Mouse (Mus musculus): ENCODE measurements around the gene Gm49387. TPM values are rescaled to one million over a fixed set of nuclear protein-coding genes. Genes with fewer than 3 reads are reported as not detected.

Gm49387 gene
- polyA plus RNA-seq, 1 experiment from 2014 or later = 0.15 TPM

- Histone ChIP-seq H3K27me3 (replicated peaks) (no peaks in the 10 kb centered on the region), H3K9ac (no peak overlapping the region), H3K4me3 (no peak overlapping the region), H3K36me3 (no peaks in the 10 kb centered on the region), H3K9me3 (no peaks in the 10 kb centered on the region), H3K27ac (no peak overlapping the region), H3K4me1 (no peaks in the 10 kb centered on the region), H3K4me2 (replicated peaks) (no peak overlapping the region)
- no peak for ATAC-seq (ENCODE audit: low FRiP score, low read depth)
- 75% methylated on average over 2 of the region's 2 CpGs for WGBS
Observed at GRCm38 (mm10) chr14:31521318-31521717, 119.4 kb downstream of the Gm49387 start.

DNA sequence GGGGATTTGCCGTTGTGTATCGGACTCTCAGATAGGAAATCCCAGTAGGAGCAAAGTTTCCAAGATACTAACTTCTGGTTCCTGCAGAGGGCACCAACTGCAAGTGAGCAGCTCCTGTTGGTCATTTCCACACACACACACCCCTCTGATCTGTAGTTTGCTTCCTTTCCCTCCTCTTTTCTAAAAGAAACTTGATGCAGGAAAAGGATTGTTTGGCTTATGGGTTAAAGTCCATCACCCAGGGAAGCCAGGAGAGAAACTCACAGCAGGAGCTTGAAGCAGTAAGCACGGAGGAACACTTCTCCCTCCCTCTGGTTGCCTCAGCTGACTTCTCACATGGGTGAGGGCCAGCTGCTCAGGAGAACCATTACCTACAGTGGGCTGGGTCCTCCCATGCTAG lies 121.5 kb downstream of the Gm49387 start:
- ATAC-seq (ENCODE audit: low FRiP score, low read depth) = no peak
- no peaks in the 10 kb centered on the region for H3K27me3 ChIP-seq (replicated peaks)
- no peak overlapping the region for H3K4me2 ChIP-seq (replicated peaks)
- H3K27ac ChIP-seq = no peak overlapping the region
- H3K9me3 ChIP-seq = peaks cover 10% of the 10 kb centered on the region; the same call in 1 of the 2 replicates
- H3K36me3 ChIP-seq = no peaks in the 10 kb centered on the region
- no peak overlapping the region for H3K9ac ChIP-seq
- no peaks in the 10 kb centered on the region for H3K4me1 ChIP-seq
- no peak overlapping the region for H3K4me3 ChIP-seq
- 65% methylated on average over 3 of the region's 3 CpGs for WGBS

GRCm38 (mm10) chr14:31515895-31516294 lies 124.8 kb downstream of the Gm49387 start:
- Histone ChIP-seq H3K9me3 (peaks cover 10% of the 10 kb centered on the region; the same call in 1 of the 2 replicates), H3K27ac (no peak overlapping the region), H3K27me3 (replicated peaks) (no peaks in the 10 kb centered on the region), H3K4me2 (replicated peaks) (no peak overlapping the region), H3K36me3 (no peaks in the 10 kb centered on the region; the same call in 1 of the 2 replicates), H3K4me3 (no peak overlapping the region), H3K4me1 (no peaks in the 10 kb centered on the region), H3K9ac (no peak overlapping the region)
- ATAC-seq (ENCODE audit: low FRiP score, low read depth) = no peak
- WGBS = 92% methylated on average over 2 of the region's 2 CpGs

DNA sequence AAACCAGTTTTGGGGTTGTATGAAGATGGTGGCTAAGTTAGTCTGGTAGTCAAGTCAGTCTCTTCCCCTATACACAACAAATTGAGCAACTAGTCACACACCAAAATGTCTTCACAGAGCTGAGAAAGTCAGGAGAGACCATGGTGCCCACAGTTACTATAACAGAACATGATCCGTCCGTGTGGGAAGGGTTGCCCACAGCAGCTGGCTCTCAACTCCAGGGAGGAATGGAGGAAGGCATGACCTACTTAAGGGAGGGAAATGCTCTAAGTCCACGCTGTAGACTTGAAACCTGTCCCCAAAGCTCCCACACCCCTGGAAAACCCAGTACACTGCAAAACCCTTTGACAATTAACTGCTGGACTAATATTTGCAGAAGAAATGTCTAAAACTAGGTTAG lies 130.4 kb downstream of the Gm49387 start:
- WGBS = 89% methylated on average over 3 of the region's 3 CpGs
- Histone ChIP-seq H3K9me3 (peaks cover 10% of the 10 kb centered on the region; the same call in 1 of the 2 replicates), H3K4me1 (no peaks in the 10 kb centered on the region), H3K4me3 (no peak overlapping the region), H3K27ac (no peak overlapping the region), H3K36me3 (peaks cover 44% of the 10 kb centered on the region), H3K27me3 (replicated peaks) (no peaks in the 10 kb centered on the region), H3K9ac (no peak overlapping the region), H3K4me2 (replicated peaks) (no peak overlapping the region)
- no peak for ATAC-seq (ENCODE audit: low FRiP score, low read depth)

GRCm38 (mm10) chr14:31509911-31510310 lies 130.8 kb downstream of the Gm49387 start:
- Histone ChIP-seq H3K27me3 (replicated peaks) (no peaks in the 10 kb centered on the region), H3K9ac (no peak overlapping the region), H3K27ac (no peak overlapping the region), H3K4me1 (no peaks in the 10 kb centered on the region), H3K4me2 (replicated peaks) (no peak overlapping the region), H3K9me3 (peaks cover 8% of the 10 kb centered on the region; the same call in 1 of the 2 replicates), H3K36me3 (peaks cover 48% of the 10 kb centered on the region), H3K4me3 (no peak overlapping the region)
- ATAC-seq (ENCODE audit: low FRiP score, low read depth) = no peak
- 97% methylated on average over 2 of the region's 2 CpGs for WGBS

- H3K4me3 ChIP-seq = no peak overlapping the region
- H3K9ac ChIP-seq = no peak overlapping the region
- H3K27me3 ChIP-seq (replicated peaks) = no peaks in the 10 kb centered on the region
- H3K9me3 ChIP-seq = no peaks in the 10 kb centered on the region
- no peak overlapping the region for H3K4me2 ChIP-seq (replicated peaks)
- H3K4me1 ChIP-seq = no peaks in the 10 kb centered on the region
- ATAC-seq (ENCODE audit: low FRiP score, low read depth) = no peak
- 97% methylated on average over 6 of the region's 6 CpGs for WGBS
- H3K36me3 ChIP-seq = peaks cover 82% of the 10 kb centered on the region
- H3K27ac ChIP-seq = no peak overlapping the region
Observed at GRCm38 (mm10) chr14:31506456-31506855, 134.2 kb downstream of the Gm49387 start.

GRCm38 (mm10) chr14:31503406-31503805 lies 137.3 kb downstream of the Gm49387 start:
- Histone ChIP-seq H3K9ac (no peak overlapping the region), H3K9me3 (no peaks in the 10 kb centered on the region), H3K27ac (no peak overlapping the region), H3K27me3 (replicated peaks) (no peaks in the 10 kb centered on the region), H3K4me2 (replicated peaks) (no peak overlapping the region), H3K4me3 (no peak overlapping the region), H3K4me1 (no peaks in the 10 kb centered on the region), H3K36me3 (peaks cover 91% of the 10 kb centered on the region)
- 89% methylated on average over 13 of the region's 13 CpGs for WGBS
- ATAC-seq (ENCODE audit: low FRiP score, low read depth) = no peak

Other genes starting within 250 kb of the Gm49387 start
- 57.2 TPM in 2 replicates for gene Sh3bp5, start 204.8 kb downstream of the Gm49387 start, polyA plus RNA-seq (2016; fragmentation: Nextera tagmentation; extraction: Ambion mirVana)
- gene Eaf1, start 146.5 kb downstream of the Gm49387 start, polyA plus RNA-seq (2016; fragmentation: Nextera tagmentation; extraction: Ambion mirVana) = 16.7 and 20.5 TPM in 2 replicates
- 71.3 and 72.2 TPM in 2 replicates for gene Mettl6, start 145.8 kb downstream of the Gm49387 start, polyA plus RNA-seq (2016; fragmentation: Nextera tagmentation; extraction: Ambion mirVana)
- gene Colq, start 49.5 kb downstream of the Gm49387 start, polyA plus RNA-seq (2016; fragmentation: Nextera tagmentation; extraction: Ambion mirVana) = 0.30 and 0.40 TPM in 2 replicates
- 16.0 and 16.1 TPM in 2 replicates for gene Btd, start 150 bp upstream of the Gm49387 start, polyA plus RNA-seq (2016; fragmentation: Nextera tagmentation; extraction: Ambion mirVana)
- 7.8 and 8.1 TPM in 2 replicates for gene Hacl1, start 408 bp upstream of the Gm49387 start, polyA plus RNA-seq (2016; fragmentation: Nextera tagmentation; extraction: Ambion mirVana)
- 10.9 and 11.2 TPM in 2 replicates for gene Ankrd28, start 189.8 kb upstream of the Gm49387 start, polyA plus RNA-seq (2016; fragmentation: Nextera tagmentation; extraction: Ambion mirVana)

Data from neural tube, embryonic 12.5 days (tissue).